ENCODE assay signal across 18 mouse cellular contexts in genomic region chr4:149816598-149816997, GRCm38 (mm10). TPM values are rescaled to one million over a fixed set of nuclear protein-coding genes. Genes with fewer than 3 reads are reported as not detected.
DNase-seq lines count a peak whose midpoint lies in the region; TF ChIP-seq lines count a peak whose summit lies in the region.
"Had no signal": no experiment of that assay in that cellular context is flagged by ENCODE, and none has a peak within 500 bp of the region (broad histone marks: within the 10 kb centered on the region; RNA-seq: fewer than 3 reads in every experiment).

No protein-coding gene starts in this region.

- 76% methylated on average over 9 of the region's 9 CpGs for WGBS in lung, adult 2 months

- intact Hi-C loops in gastrocnemius, adult 2 months (cut with DNase I), result no loop called here

- TF ChIP-seq POLR2A in lung, adult 2 months (IDR thresholded peaks at IDR 0.05; ENCODE audit: borderline replicate concordance, extremely low read depth, low read depth, low read length), result no peak

- H3K4me3 ChIP-seq in gastrocnemius, adult 2 months, result no peak overlapping the region
- no peak overlapping the region for H3K4me3 ChIP-seq in lung, adult 2 months (replicated peaks; ENCODE audit: extremely low read depth, low read depth, low read length)
- H3K4me3 ChIP-seq: forebrain, embryonic 10.5 days; forebrain, embryonic 13.5 days; hindbrain, embryonic 10.5 days; hindbrain, embryonic 13.5 days; intestine, embryonic 15.5 days had no signal

- TF ChIP-seq CTCF in gastrocnemius, adult 2 months (IDR thresholded peaks at IDR 0.05), result no peak
- TF ChIP-seq CTCF in lung, adult 2 months (IDR thresholded peaks at IDR 0.05; ENCODE audit: insufficient read depth, low read length), result no peak

- peak; percentile 57 for DNase-seq in gastrocnemius, adult 2 months
- DNase-seq in gastrocnemius, postnatal 10 days, result no peak
- DNase-seq in lung, adult 2 months, result peak; percentile 43
- DNase-seq in lung, postnatal 10 days, result no peak
- peak; percentile 72 for DNase-seq in lung, postnatal 25 days (ENCODE audit: low spot score)
- DNase-seq in liver, result no peak
- DNase-seq: adrenal gland, adult 2 months; adrenal gland, postnatal 36 days; cerebellum, adult 18-20 months; cerebellum, adult 9-10 months; cerebellum, postnatal 14 days; heart, adult 11 months; heart, postnatal 36 days had no signal

- H3K27ac ChIP-seq in gastrocnemius, adult 2 months, result peak overlapping the region; percentile 69
- H3K27ac ChIP-seq: forebrain, embryonic 10.5 days; forebrain, embryonic 13.5 days; hindbrain, embryonic 10.5 days; hindbrain, embryonic 13.5 days; intestine, embryonic 15.5 days had no signal

- peaks cover 13% of the 10 kb centered on the region; the same call in 1 of the 2 replicates for H3K4me1 ChIP-seq in lung, adult 2 months (ENCODE audit: control insufficient read depth, insufficient read depth, low read length)

RNA-seq across cellular contexts. Expression of gene Slc25a33, which starts 42.5 kb away (rescaled TPM):
- total RNA-seq in gastrocnemius, adult 2 months (2021), result 10 to 100 TPM; 11.3 to 11.7 TPM
- total RNA-seq in gastrocnemius, postnatal 10 days (2021), result 1 to 10 TPM; 7.2 to 9.5 TPM
- polyA plus RNA-seq in lung, adult 2 months (2012; rRNA removed), result 9.5 and 12.7 TPM in 2 replicates

Comparison
In these comparisons a context has a peak if more than half of its experiments do, and no peak if none do; other contexts are left out.
1. DNase-seq: peak in gastrocnemius, adult 2 months (single experiment), lung, adult 2 months (single experiment) and lung, postnatal 25 days (single experiment); none in gastrocnemius, postnatal 10 days (single experiment), lung, postnatal 10 days (single experiment) and liver (single experiment).